Mouse (Mus musculus) intestine, postnatal 0 days (tissue): ENCODE measurements around the gene Tsc22d2. TPM values are rescaled to one million over a fixed set of nuclear protein-coding genes. Genes with fewer than 3 reads are reported as not detected.
A peak's percentile ranks its signal among the peaks of the same experiment; 100 is the strongest.

Source experiments
- ATAC-seq: fragments of 200-750 bp; cut with Nextera tagmentation; 2 replicates; pipeline ENCODE4 v1.8.0; 2017; ENCODE audit warnings: mild to moderate bottlenecking, moderate TSS enrichment, moderate library complexity
- H3K27ac ChIP-seq: fragments of 300-500 bp; sonication (generic); 2 replicates; pipeline ENCODE4 v1.5.1; 2014; ENCODE audit warnings: mild to moderate bottlenecking, low read depth, low read length, moderate library complexity
- H3K27me3 ChIP-seq: fragments of 300-500 bp; sonication (generic); replicated peaks from 2 replicates; pipeline ENCODE4 v1.6.1; 2014; ENCODE audit warnings: low read length, mixed read lengths; ENCODE audit not compliant: control insufficient read depth, insufficient read depth
- H3K36me3 ChIP-seq: fragments of 300-500 bp; sonication (generic); 2 replicates; pipeline ENCODE4 v1.6.1; 2014; ENCODE audit warnings: mild to moderate bottlenecking, moderate library complexity; ENCODE audit not compliant: control insufficient read depth, insufficient read depth
- H3K4me1 ChIP-seq: fragments of 300-500 bp; sonication (generic); replicated peaks from 2 replicates; pipeline ENCODE4 v1.6.1; 2014; ENCODE audit warnings: antibody characterized with exemption, low read length, mixed read lengths; ENCODE audit not compliant: control insufficient read depth, insufficient read depth
- H3K4me2 ChIP-seq: fragments of 300-500 bp; sonication (generic); replicated peaks from 2 replicates; pipeline ENCODE4 v1.6.1; 2014; ENCODE audit warnings: low read depth, mild to moderate bottlenecking, moderate library complexity
- H3K4me3 ChIP-seq: fragments of 300-500 bp; sonication (generic); 2 replicates; pipeline ENCODE4 v1.5.1; 2014; ENCODE audit warnings: low read depth, low read length
- H3K9ac ChIP-seq: fragments of 300-500 bp; sonication (generic); 2 replicates; pipeline ENCODE4 v1.6.1; 2014; ENCODE audit warnings: mild to moderate bottlenecking, low read depth, low read length
- H3K9me3 ChIP-seq: fragments of 300-500 bp; sonication (generic); 2 replicates; pipeline ENCODE4 v1.6.1; 2016; ENCODE audit warnings: mixed run types; ENCODE audit not compliant: control insufficient read depth
- CTCF ChIP-seq: sonication (generic); IDR thresholded peaks from 2 replicates; pipeline ENCODE4 v1.5.1; 2016; ENCODE audit warnings: low read depth, mild to moderate bottlenecking, control low read depth, antibody characterized with exemption, moderate library complexity
- WGBS: fragments of 180-500 bp; shearing (Covaris S2); extraction: QIAGEN DNeasy Blood & Tissue Kit; methylation state at CpG from one replicate; pipeline ENCODE4 v1.1.7; 2014; 5-methylcytosine and 5-hydroxymethylcytosine counted together
- polyA plus RNA-seq: library from polyadenylated mRNA; unstranded; fragments of >200 nt; fragmentation: Nextera tagmentation; extraction: Ambion mirVana; gene quantifications from 2 replicates; pipeline ENCODE4 v1.2.1, GENCODE M21; 2015

Tsc22d2 gene
- polyA plus RNA-seq, 1 experiment from 2014 or later: 10.5 TPM

DNA sequence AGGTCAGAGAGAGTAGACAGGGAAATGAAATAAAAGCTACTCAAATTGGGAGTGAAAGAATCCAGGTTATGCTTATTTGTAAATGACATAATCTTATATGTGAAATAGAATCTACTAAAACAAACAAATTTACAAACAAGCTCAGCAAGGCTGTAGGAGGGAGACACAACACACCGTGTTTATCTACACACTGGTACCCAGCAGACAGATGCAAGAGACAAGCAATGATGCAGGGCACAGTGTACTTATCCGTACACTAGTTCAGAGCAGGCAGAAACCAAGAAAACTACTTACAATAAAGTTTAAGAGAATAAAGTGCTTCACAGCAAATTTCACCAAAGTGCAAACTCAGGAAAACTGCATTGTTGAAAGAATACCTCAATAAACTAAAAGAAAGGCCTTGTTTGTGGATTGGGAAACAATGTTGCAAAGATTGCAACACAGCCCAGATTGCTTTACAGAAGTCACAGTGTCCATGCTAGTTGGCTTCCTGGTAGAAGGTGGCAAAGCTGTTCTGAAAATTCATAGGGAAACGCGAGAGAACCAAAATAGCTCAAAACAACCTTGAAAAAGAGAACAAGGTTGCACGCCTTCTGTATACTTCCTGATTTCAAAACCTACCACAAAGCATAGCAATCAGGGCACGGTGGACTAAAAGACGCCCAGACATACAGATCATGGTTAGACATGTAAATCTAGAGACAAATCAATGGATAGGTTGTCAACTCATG is 93.7 kb downstream of the Tsc22d2 start:
- H3K27ac ChIP-seq: no peak overlapping the region
- no peak for ATAC-seq
- no peaks in the 10 kb centered on the region for H3K27me3 ChIP-seq
- H3K36me3 ChIP-seq: no peaks in the 10 kb centered on the region
- no peak overlapping the region for H3K9ac ChIP-seq
- no peak for TF ChIP-seq CTCF
- no peaks in the 10 kb centered on the region for H3K4me1 ChIP-seq
- no peak overlapping the region for H3K4me3 ChIP-seq
- 81% methylated on average over 7 of the region's 7 CpGs for WGBS
- no peak overlapping the region for H3K4me2 ChIP-seq
- H3K9me3 ChIP-seq: no peaks in the 10 kb centered on the region

DNA sequence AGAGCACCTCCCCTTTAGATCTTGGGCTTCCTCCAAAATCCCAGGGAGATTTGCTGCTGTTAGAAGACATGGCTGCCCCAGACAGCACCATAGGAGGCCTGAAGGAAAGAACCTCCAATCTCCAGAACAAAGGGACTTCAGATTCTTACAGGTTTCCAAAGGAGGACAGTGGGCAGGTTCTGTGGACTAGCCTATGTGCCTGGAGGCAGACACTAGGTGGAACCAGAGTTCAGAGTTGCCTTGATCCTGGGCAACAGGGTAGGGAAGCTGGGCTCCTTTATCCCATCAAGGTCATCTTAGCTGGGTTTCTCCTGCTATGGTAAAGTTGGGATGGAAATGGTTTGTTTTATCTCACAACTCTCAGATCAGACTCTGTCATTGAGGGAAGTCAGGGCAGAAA is 97.1 kb downstream of the Tsc22d2 start:
- Histone ChIP-seq H3K4me3 (no peak overlapping the region), H3K36me3 (no peaks in the 10 kb centered on the region), H3K4me2 (no peak overlapping the region), H3K4me1 (no peaks in the 10 kb centered on the region), H3K27me3 (no peaks in the 10 kb centered on the region), H3K27ac (no peak overlapping the region), H3K9me3 (no peaks in the 10 kb centered on the region), H3K9ac (no peak overlapping the region)
- TF ChIP-seq CTCF: peak; percentile 69
- no peak; the same call in 1 of the 2 replicates for ATAC-seq

DNA sequence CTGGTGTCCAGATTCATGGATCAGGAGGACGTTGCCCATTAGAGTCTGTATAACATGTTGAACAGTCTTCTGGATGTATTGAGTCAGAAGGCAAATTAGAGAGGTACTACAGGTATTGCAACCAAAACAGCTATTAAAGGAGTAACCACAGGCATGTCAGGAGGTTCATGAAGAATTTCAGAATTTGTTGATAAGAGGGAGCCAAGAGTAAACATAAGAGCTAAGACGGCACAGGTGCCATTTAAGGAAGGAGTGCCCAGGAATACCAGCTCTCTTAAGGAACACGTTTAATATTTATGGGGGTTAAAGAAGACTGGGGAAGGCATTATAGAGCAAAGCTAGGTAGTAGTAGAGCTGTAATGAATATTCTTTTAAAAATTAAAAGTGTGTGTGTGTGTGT is 98.2 kb downstream of the Tsc22d2 start:
- Histone ChIP-seq H3K9ac (no peak overlapping the region), H3K4me3 (no peak overlapping the region), H3K4me1 (no peaks in the 10 kb centered on the region), H3K27ac (no peak overlapping the region), H3K4me2 (no peak overlapping the region), H3K27me3 (no peaks in the 10 kb centered on the region), H3K36me3 (no peaks in the 10 kb centered on the region), H3K9me3 (no peaks in the 10 kb centered on the region)
- 48% methylated on average over 3 of the region's 3 CpGs for WGBS
- no peak for ATAC-seq
- no peak for TF ChIP-seq CTCF

DNA sequence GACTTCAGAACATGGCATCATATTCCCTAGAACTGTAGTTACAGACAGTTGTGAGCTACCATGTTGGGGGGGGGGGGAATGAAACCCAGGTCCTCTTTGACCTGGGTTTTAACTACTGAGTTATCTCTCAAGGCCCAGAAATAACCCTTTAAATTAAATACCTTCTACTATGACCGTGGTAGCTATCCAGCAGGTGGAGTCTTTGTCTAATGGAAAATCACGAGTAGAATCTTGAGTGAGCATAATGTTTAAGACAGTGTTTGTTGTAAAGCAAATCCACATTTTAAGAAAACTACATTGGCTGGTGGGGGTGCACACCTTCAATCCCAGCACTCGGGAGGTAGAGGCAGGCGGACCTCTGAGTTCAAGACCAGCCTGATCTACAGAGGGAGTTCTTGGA is 99.0 kb downstream of the Tsc22d2 start:
- WGBS: 82% methylated on average over 4 of the region's 4 CpGs
- H3K4me1 ChIP-seq: no peaks in the 10 kb centered on the region
- ATAC-seq: no peak
- no peaks in the 10 kb centered on the region for H3K36me3 ChIP-seq
- no peaks in the 10 kb centered on the region for H3K27me3 ChIP-seq
- no peak overlapping the region for H3K9ac ChIP-seq
- TF ChIP-seq CTCF: no peak
- no peaks in the 10 kb centered on the region for H3K9me3 ChIP-seq
- no peak overlapping the region for H3K4me2 ChIP-seq
- no peak overlapping the region for H3K4me3 ChIP-seq
- H3K27ac ChIP-seq: no peak overlapping the region

DNA sequence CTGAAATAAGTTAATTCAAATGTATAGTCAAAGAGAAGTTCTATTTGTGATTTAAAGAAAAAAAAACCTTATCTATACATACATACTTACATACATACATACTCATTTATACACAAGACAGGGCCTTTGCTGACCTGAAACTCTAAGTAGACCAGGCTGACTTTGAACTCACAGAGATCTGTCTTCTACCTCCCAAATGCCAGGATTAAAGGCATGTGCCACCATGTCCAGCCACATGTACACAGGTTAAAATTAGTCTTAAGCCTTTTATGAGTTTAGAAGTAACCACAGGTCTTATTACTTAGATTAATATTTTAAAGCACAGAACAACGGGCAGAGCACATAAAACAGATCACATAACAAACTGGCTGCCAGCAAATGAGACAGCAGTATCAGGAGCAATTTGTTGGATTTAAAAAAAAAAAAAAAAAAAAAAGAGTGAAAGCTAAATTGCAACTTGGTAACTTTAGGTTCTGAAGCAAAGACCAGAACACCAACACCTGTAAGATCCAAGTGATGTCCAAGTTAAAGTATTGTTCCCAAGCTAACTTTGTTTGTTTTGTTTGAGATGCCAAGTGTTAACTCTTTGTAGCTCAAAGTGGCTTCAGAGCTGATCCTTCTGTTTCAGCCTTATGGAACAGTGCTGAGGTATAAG is 101.6 kb downstream of the Tsc22d2 start:
- H3K4me2 ChIP-seq: no peak overlapping the region
- no peak for ATAC-seq
- no peak overlapping the region for H3K9ac ChIP-seq
- no peaks in the 10 kb centered on the region for H3K27me3 ChIP-seq
- no peaks in the 10 kb centered on the region for H3K4me1 ChIP-seq
- no peaks in the 10 kb centered on the region for H3K9me3 ChIP-seq
- TF ChIP-seq CTCF: no peak
- peaks cover under 1% of the 10 kb centered on the region; the same call in 1 of the 2 replicates for H3K36me3 ChIP-seq
- H3K27ac ChIP-seq: no peak overlapping the region
- H3K4me3 ChIP-seq: no peak overlapping the region
- WGBS: 38% methylated on average over 1 of the region's 1 CpGs

Other genes starting within 250 kb of the Tsc22d2 start
- 28.4 and 29.2 TPM in 2 replicates for gene Eif2a, start 111.1 kb downstream of the Tsc22d2 start, polyA plus RNA-seq
- 156 TPM in 2 replicates for gene Serp1, start 111.2 kb downstream of the Tsc22d2 start, polyA plus RNA-seq
- 28.0 and 31.5 TPM in 2 replicates for gene Selenot, start 161.9 kb downstream of the Tsc22d2 start, polyA plus RNA-seq
- gene Erich6, start 222.5 kb downstream of the Tsc22d2 start, polyA plus RNA-seq: not detected in 2 replicates